Mouse (Mus musculus): ENCODE data around the gene Myh3. TPM values are rescaled to one million over a fixed set of nuclear protein-coding genes. Genes with fewer than 3 reads are reported as not detected.

Myh3 gene
- polyA plus RNA-seq, 1 experiment, result 876 TPM

DNA sequence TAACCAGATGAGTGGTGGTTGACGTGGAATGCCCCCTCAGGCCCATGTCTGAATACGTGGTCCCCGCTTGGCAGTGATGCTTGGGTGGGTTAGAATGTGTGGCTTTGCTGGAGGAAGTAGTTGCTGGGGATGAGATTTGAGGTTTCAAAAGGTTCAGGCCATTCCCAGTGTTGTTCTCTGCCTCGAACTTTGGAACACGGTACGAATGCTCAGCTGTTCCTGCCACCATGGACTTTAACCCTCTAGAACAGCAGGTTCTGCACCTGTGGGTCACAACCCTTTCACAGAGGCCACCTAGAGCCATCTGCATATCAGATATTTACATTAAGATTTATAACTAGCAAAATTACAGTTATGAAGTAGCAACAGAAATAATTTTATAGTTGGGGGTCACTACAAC, 41.9 kb upstream of the Myh3 start:
- no peak for TF ChIP-seq REST (IDR thresholded peaks at IDR 0.05; ENCODE audit: insufficient read depth, insufficient read length)
- H3K79me2 ChIP-seq (ENCODE audit: control insufficient read depth, insufficient read depth), result no peaks in the 10 kb centered on the region
- no peak overlapping the region for H3K4me3 ChIP-seq

DNA sequence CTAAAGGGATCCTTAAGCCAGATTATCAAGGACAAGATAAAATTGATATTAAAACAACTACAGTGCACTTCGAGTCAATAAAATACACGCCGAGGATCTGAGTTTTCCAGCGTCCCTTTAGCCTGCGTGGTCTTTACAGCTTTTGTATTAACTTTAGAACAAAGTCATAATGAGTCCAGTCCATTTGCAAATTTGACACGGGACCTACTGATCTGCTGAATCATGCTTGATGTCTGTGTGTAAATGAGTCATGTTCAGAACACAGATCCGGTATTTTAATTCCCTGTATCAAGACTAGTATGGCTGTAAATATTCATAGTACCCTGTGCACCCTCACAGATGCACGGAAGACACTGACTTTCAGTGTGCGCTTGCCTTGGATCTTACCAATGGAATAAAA, 41.2 kb upstream of the Myh3 start:
- no peaks in the 10 kb centered on the region for H3K79me2 ChIP-seq (ENCODE audit: control insufficient read depth, insufficient read depth)
- H3K36me3 ChIP-seq (ENCODE audit: control insufficient read depth, insufficient read depth), result peaks cover 39% of the 10 kb centered on the region
- TF ChIP-seq USF1 (IDR thresholded peaks at IDR 0.05; ENCODE audit: low read depth) (no peak), REST (IDR thresholded peaks at IDR 0.05; ENCODE audit: insufficient read depth, insufficient read length) (no peak), CEBPB (IDR thresholded peaks at IDR 0.05; ENCODE audit: insufficient read depth, poor library complexity, severe bottlenecking) (no peak), POLR2AphosphoS2 (IDR thresholded peaks at IDR 0.05; ENCODE audit: insufficient read length, low read depth) (no peak)

More for the DNA sequence above, 41.9 kb upstream of the Myh3 start:
- Histone ChIP-seq H3K27me3 (ENCODE audit: control insufficient read depth, insufficient read depth, insufficient read length) (no peaks in the 10 kb centered on the region), H3K4me2 (ENCODE audit: low read depth) (no peak overlapping the region), H3K36me3 (ENCODE audit: control insufficient read depth, insufficient read depth) (peaks cover 32% of the 10 kb centered on the region), H3ac (ENCODE audit: control insufficient read depth, insufficient read length) (no peak overlapping the region)

DNA sequence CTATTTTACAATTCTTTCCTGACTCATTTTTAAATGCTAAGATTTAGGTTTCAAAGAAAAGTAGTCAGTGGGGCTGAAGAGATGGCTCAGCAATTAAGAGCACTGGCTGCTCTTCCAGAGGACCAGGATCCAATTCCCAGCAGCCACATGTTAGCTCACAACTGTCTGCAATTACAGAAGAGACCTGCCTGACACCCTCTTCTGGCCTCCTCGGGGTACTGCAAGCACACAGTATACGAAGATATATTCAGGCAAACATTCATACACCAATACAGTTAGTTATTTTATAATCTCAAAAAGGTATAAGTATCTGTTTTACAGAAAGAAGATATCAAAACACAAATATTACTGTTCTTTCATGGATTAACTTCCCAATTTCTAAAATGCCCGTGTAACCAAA, 38.3 kb upstream of the Myh3 start:
- Histone ChIP-seq H3K36me3 (ENCODE audit: control insufficient read depth, insufficient read depth) (peaks cover 44% of the 10 kb centered on the region), H3K4me2 (ENCODE audit: low read depth) (no peak overlapping the region), H3K79me2 (ENCODE audit: control insufficient read depth, insufficient read depth) (no peaks in the 10 kb centered on the region), H3K4me3 (no peak overlapping the region), H3K27me3 (ENCODE audit: control insufficient read depth, insufficient read depth, insufficient read length) (no peaks in the 10 kb centered on the region), H3ac (ENCODE audit: control insufficient read depth, insufficient read length) (no peak overlapping the region)
- TF ChIP-seq MYOG (IDR thresholded peaks at IDR 0.05; ENCODE audit: control insufficient read depth in 1 of 3, insufficient read depth in 1 of 3, insufficient read length in 2 of 3, low read depth in 2 of 3) (no peak), MAX (IDR thresholded peaks at IDR 0.05; ENCODE audit: low read depth) (no peak), TCF3 (IDR thresholded peaks at IDR 0.05; ENCODE audit: insufficient read length, low read depth) (no peak), POLR2A (IDR thresholded peaks at IDR 0.05; ENCODE audit: insufficient read length, low read depth) (no peak), CEBPB (IDR thresholded peaks at IDR 0.05; ENCODE audit: insufficient read depth, poor library complexity, severe bottlenecking) (no peak), TCF12 (IDR thresholded peaks at IDR 0.05; ENCODE audit: insufficient read depth, poor library complexity, severe bottlenecking) (no peak), USF1 (IDR thresholded peaks at IDR 0.05; ENCODE audit: low read depth) (no peak), E2F4 (IDR thresholded peaks at IDR 0.05; ENCODE audit: insufficient read depth) (no peak), REST (IDR thresholded peaks at IDR 0.05; ENCODE audit: insufficient read depth, insufficient read length) (no peak), SRF (IDR thresholded peaks at IDR 0.05; ENCODE audit: control insufficient read depth, insufficient read length, low read depth) (no peak)

More for the DNA sequence above, 41.2 kb upstream of the Myh3 start:
- H3K4me2 ChIP-seq (ENCODE audit: low read depth), result no peak overlapping the region
- H3K4me3 ChIP-seq, result no peak overlapping the region
- H3K27me3 ChIP-seq (ENCODE audit: control insufficient read depth, insufficient read depth, insufficient read length), result no peaks in the 10 kb centered on the region
- no peak overlapping the region for H3ac ChIP-seq (ENCODE audit: control insufficient read depth, insufficient read length)

DNA sequence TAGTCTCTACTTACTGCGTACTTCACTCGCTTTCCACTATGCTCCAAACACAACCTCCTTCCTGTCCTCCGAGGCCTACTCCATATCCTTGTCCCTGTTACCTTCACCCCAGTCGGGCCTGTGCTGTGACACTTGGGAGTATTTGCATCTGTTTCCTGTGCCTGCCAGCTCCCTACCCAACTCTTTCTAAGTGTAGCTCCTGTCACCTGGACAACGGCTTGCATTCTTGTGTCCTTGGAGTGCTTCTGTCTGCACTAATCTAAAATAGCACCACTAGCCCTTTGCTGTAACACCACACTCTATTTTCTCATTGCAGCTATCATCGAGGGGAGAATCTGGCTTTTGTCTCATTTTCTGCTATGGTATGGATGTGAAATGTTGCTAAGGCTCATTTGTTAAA, 37.6 kb upstream of the Myh3 start:
- TF ChIP-seq POLR2A (IDR thresholded peaks at IDR 0.05; ENCODE audit: insufficient read length, low read depth), result no peak
- TF ChIP-seq REST (IDR thresholded peaks at IDR 0.05; ENCODE audit: insufficient read depth, insufficient read length), result no peak
- no peak for TF ChIP-seq MYOD1 (IDR thresholded peaks at IDR 0.05; ENCODE audit: control insufficient read depth in 1 of 3, insufficient read length in 2 of 3, low read depth in 2 of 3)
- TF ChIP-seq POLR2AphosphoS2 (IDR thresholded peaks at IDR 0.05; ENCODE audit: insufficient read length, low read depth), result no peak
- no peak for TF ChIP-seq MAX (IDR thresholded peaks at IDR 0.05; ENCODE audit: low read depth)
- TF ChIP-seq TCF12 (IDR thresholded peaks at IDR 0.05; ENCODE audit: insufficient read depth, poor library complexity, severe bottlenecking), result no peak
- no peak for TF ChIP-seq MYOG (IDR thresholded peaks at IDR 0.05; ENCODE audit: control insufficient read depth in 1 of 3, insufficient read depth in 1 of 3, insufficient read length in 2 of 3, low read depth in 2 of 3)
- no peak for TF ChIP-seq E2F4 (IDR thresholded peaks at IDR 0.05; ENCODE audit: insufficient read depth)
- no peak for TF ChIP-seq CEBPB (IDR thresholded peaks at IDR 0.05; ENCODE audit: insufficient read depth, poor library complexity, severe bottlenecking)
- TF ChIP-seq USF1 (IDR thresholded peaks at IDR 0.05; ENCODE audit: low read depth), result no peak
- TF ChIP-seq TCF3 (IDR thresholded peaks at IDR 0.05; ENCODE audit: insufficient read length, low read depth), result no peak
- TF ChIP-seq SRF (IDR thresholded peaks at IDR 0.05; ENCODE audit: control insufficient read depth, insufficient read length, low read depth), result no peak
- peaks cover 49% of the 10 kb centered on the region for H3K36me3 ChIP-seq (ENCODE audit: control insufficient read depth, insufficient read depth)
- no peak overlapping the region for H3K4me2 ChIP-seq (ENCODE audit: low read depth)
- H3K4me3 ChIP-seq, result no peak overlapping the region
- no peaks in the 10 kb centered on the region for H3K79me2 ChIP-seq (ENCODE audit: control insufficient read depth, insufficient read depth)
- no peaks in the 10 kb centered on the region for H3K27me3 ChIP-seq (ENCODE audit: control insufficient read depth, insufficient read depth, insufficient read length)
- H3ac ChIP-seq (ENCODE audit: control insufficient read depth, insufficient read length), result no peak overlapping the region

DNA sequence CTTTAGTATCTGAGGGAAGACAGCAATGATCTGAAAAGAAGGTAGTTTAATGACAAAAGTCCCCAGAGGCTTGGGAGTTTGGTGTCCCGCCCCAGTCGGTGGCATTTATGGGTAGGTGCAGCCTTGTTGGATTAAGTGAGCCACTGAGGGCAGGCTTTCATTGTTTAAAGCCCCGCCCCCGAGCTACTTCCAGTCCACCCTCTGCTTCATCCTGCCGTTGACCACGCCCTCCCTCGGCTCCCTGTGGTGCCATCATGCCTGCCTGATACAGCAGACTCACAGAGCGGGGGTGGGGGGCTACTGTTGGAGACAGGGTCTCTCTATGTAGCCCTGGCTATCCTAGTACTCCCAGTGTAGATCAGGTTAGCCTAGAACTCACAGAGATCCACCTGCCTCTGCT, 35.1 kb upstream of the Myh3 start:
- no peak overlapping the region for H3ac ChIP-seq (ENCODE audit: control insufficient read depth, insufficient read length)
- peaks cover 38% of the 10 kb centered on the region for H3K36me3 ChIP-seq (ENCODE audit: control insufficient read depth, insufficient read depth)
- no peak overlapping the region for H3K4me2 ChIP-seq (ENCODE audit: low read depth)
- H3K27me3 ChIP-seq (ENCODE audit: control insufficient read depth, insufficient read depth, insufficient read length), result no peaks in the 10 kb centered on the region
- no peaks in the 10 kb centered on the region for H3K79me2 ChIP-seq (ENCODE audit: control insufficient read depth, insufficient read depth)
- H3K4me3 ChIP-seq, result no peak overlapping the region
- TF ChIP-seq POLR2A (IDR thresholded peaks at IDR 0.05; ENCODE audit: insufficient read length, low read depth) (no peak), E2F4 (IDR thresholded peaks at IDR 0.05; ENCODE audit: insufficient read depth) (no peak), MYOD1 (IDR thresholded peaks at IDR 0.05; ENCODE audit: control insufficient read depth in 1 of 3, insufficient read length in 2 of 3, low read depth in 2 of 3) (no peak), SRF (IDR thresholded peaks at IDR 0.05; ENCODE audit: control insufficient read depth, insufficient read length, low read depth) (no peak), TCF3 (IDR thresholded peaks at IDR 0.05; ENCODE audit: insufficient read length, low read depth) (no peak), CEBPB (IDR thresholded peaks at IDR 0.05; ENCODE audit: insufficient read depth, poor library complexity, severe bottlenecking) (no peak), POLR2AphosphoS2 (IDR thresholded peaks at IDR 0.05; ENCODE audit: insufficient read length, low read depth) (no peak), MYOG (IDR thresholded peaks at IDR 0.05; ENCODE audit: control insufficient read depth in 1 of 3, insufficient read depth in 1 of 3, insufficient read length in 2 of 3, low read depth in 2 of 3) (no peak), TCF12 (IDR thresholded peaks at IDR 0.05; ENCODE audit: insufficient read depth, poor library complexity, severe bottlenecking) (no peak), REST (IDR thresholded peaks at IDR 0.05; ENCODE audit: insufficient read depth, insufficient read length) (no peak), USF1 (IDR thresholded peaks at IDR 0.05; ENCODE audit: low read depth) (no peak), MAX (IDR thresholded peaks at IDR 0.05; ENCODE audit: low read depth) (no peak)

Data from myocyte (in vitro differentiated cells).